Mouse (Mus musculus): ENCODE measurements around the gene Wdr95. TPM values are rescaled to one million over a fixed set of nuclear protein-coding genes. Genes with fewer than 3 reads are reported as not detected.

The Wdr95 gene
- polyA plus RNA-seq, 1 experiment from 2014 or later, result 0.17 TPM

- Histone ChIP-seq H3K4me2 (no peak overlapping the region), H3K4me1 (no peaks in the 10 kb centered on the region), H3K4me3 (replicated peaks) (no peak overlapping the region), H3K9me3 (no peaks in the 10 kb centered on the region), H3K36me3 (no peaks in the 10 kb centered on the region), H3K9ac (no peak overlapping the region), H3K27me3 (replicated peaks) (no peaks in the 10 kb centered on the region), H3K27ac (no peak overlapping the region)
- WGBS, result 93% methylated on average over 11 of the region's 11 CpGs
- ATAC-seq (ENCODE audit: insufficient read depth, low FRiP score, low read depth), result no peak
Observed at GRCm38 (mm10) chr5:149553373-149553772, 24.9 kb downstream of the Wdr95 start.

DNA sequence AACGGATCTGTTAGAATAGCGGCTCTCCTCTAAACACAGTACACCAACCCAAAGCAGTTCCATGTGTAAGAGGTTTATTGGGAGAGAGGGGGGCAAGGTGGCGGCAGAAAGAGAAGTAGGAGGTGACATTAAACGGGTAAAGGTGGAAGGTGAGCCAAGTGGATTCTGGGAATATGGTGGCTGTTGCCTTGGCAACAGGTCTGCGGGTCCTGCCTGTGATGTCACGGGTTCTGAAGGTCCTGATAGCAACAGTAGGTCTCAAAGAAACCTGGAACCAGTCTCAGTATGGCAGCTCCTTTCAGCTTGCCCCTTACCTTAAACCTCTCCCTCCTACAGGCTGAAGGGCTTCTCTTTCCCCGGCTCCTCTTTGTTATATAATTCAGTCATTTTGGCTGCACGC is 25.9 kb downstream of the Wdr95 start:
- H3K27ac ChIP-seq, result no peak overlapping the region
- no peak overlapping the region for H3K4me2 ChIP-seq
- H3K9me3 ChIP-seq, result no peaks in the 10 kb centered on the region
- no peak overlapping the region for H3K4me3 ChIP-seq (replicated peaks)
- no peaks in the 10 kb centered on the region for H3K4me1 ChIP-seq
- H3K36me3 ChIP-seq, result no peaks in the 10 kb centered on the region
- no peak overlapping the region for H3K9ac ChIP-seq
- ATAC-seq (ENCODE audit: insufficient read depth, low FRiP score, low read depth), result no peak
- H3K27me3 ChIP-seq (replicated peaks), result no peaks in the 10 kb centered on the region
- WGBS, result 91% methylated on average over 8 of the region's 8 CpGs

GRCm38 (mm10) chr5:149560903-149561588 is 32.6 kb downstream of the Wdr95 start:
- H3K4me2 ChIP-seq, result no peak overlapping the region
- WGBS, result 54% methylated on average over 11 of the region's 11 CpGs
- no peaks in the 10 kb centered on the region for H3K27me3 ChIP-seq (replicated peaks)
- no peaks in the 10 kb centered on the region for H3K4me1 ChIP-seq
- no peak overlapping the region for H3K4me3 ChIP-seq (replicated peaks)
- ATAC-seq (ENCODE audit: insufficient read depth, low FRiP score, low read depth), result no peak
- H3K27ac ChIP-seq, result no peak overlapping the region
- no peaks in the 10 kb centered on the region for H3K9me3 ChIP-seq
- no peak overlapping the region for H3K9ac ChIP-seq
- H3K36me3 ChIP-seq, result no peaks in the 10 kb centered on the region

- no peak for ATAC-seq (ENCODE audit: insufficient read depth, low FRiP score, low read depth)
- Histone ChIP-seq H3K9ac (no peak overlapping the region), H3K4me1 (no peaks in the 10 kb centered on the region), H3K4me2 (no peak overlapping the region), H3K4me3 (replicated peaks) (no peak overlapping the region), H3K36me3 (no peaks in the 10 kb centered on the region), H3K27ac (no peak overlapping the region), H3K9me3 (no peaks in the 10 kb centered on the region), H3K27me3 (replicated peaks) (no peaks in the 10 kb centered on the region)
- WGBS, result 47% methylated on average over 11 of the region's 11 CpGs
Observed at GRCm38 (mm10) chr5:149566026-149566425, 37.5 kb downstream of the Wdr95 start.

DNA sequence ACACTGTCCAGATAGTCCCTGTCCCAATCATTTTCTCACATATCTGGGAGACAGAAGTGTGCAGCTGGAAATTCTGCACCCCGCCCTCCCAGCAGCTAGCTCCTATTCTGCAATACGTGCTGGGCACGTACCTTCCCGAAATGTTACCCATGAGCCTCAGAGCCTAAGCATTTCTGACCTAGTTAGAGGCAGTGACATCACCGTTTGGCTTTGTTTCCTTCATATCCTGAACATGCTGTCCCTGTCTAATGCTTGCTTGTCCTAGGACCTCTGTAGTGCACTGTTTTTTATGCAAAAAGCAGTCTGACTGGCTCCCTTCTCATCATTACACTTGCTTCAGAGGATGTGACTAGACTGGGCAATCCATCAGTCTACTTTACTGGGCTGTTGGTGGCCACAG is 38.5 kb downstream of the Wdr95 start:
- WGBS, result 72% methylated on average over 5 of the region's 5 CpGs
- Histone ChIP-seq H3K4me1 (no peaks in the 10 kb centered on the region), H3K4me3 (replicated peaks) (no peak overlapping the region), H3K36me3 (no peaks in the 10 kb centered on the region), H3K27ac (no peak overlapping the region), H3K4me2 (no peak overlapping the region), H3K27me3 (replicated peaks) (no peaks in the 10 kb centered on the region), H3K9ac (no peak overlapping the region), H3K9me3 (no peaks in the 10 kb centered on the region)
- no peak; the same call in 1 of the 2 replicates for ATAC-seq (ENCODE audit: insufficient read depth, low FRiP score, low read depth)

DNA sequence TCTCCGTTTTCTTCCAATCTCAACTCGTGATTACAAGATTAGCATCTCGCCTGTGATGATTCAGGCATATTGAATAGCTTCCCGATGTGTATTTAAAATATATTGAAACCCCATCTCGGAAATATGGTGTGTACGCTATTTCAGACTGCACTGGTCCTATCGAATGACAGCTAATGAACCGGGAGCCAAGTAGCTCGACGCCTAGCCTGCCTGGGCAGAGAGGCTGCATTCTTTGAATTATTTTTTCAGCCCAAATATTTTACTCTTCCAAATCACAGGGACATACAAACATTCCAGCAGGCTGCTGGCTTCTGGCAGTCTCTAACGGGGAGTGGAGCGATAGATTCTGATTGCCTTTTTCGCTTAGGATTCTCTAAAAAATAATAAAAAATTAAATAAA is 40.5 kb downstream of the Wdr95 start:
- Histone ChIP-seq H3K4me3 (replicated peaks) (no peak overlapping the region), H3K9me3 (no peaks in the 10 kb centered on the region), H3K9ac (no peak overlapping the region), H3K36me3 (no peaks in the 10 kb centered on the region), H3K4me1 (no peaks in the 10 kb centered on the region), H3K27ac (no peak overlapping the region), H3K4me2 (no peak overlapping the region), H3K27me3 (replicated peaks) (no peaks in the 10 kb centered on the region)
- no peak for ATAC-seq (ENCODE audit: insufficient read depth, low FRiP score, low read depth)
- 56% methylated on average over 13 of the region's 13 CpGs for WGBS

DNA sequence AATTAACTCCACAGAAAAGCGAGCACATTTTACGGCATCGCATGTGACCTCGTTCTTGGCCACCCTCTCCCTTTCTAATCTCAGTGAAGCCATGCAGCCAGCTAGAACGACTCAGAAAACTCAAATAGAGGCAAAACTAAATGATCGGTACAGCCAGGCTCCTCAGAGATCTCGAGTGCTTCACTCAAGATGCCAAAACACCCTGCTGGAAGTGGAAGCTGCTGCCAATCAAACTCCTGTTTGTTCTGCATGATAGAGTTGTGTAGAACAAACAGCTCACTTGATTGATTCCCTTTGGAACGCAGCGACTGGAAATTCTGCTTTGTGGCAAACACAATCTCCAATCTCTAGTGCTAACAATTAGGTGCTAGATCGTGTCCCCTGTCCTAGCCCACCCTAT is 48.5 kb downstream of the Wdr95 start:
- H3K27me3 ChIP-seq (replicated peaks), result no peaks in the 10 kb centered on the region
- no peak overlapping the region for H3K9ac ChIP-seq
- H3K36me3 ChIP-seq, result no peaks in the 10 kb centered on the region
- H3K4me1 ChIP-seq, result no peaks in the 10 kb centered on the region
- no peak overlapping the region for H3K4me2 ChIP-seq
- no peak overlapping the region for H3K4me3 ChIP-seq (replicated peaks)
- H3K9me3 ChIP-seq, result no peaks in the 10 kb centered on the region
- ATAC-seq (ENCODE audit: insufficient read depth, low FRiP score, low read depth), result no peak
- 42% methylated on average over 10 of the region's 10 CpGs for WGBS
- no peak overlapping the region for H3K27ac ChIP-seq

- Histone ChIP-seq H3K4me2 (no peak overlapping the region), H3K27ac (no peak overlapping the region), H3K36me3 (no peaks in the 10 kb centered on the region), H3K4me1 (no peaks in the 10 kb centered on the region), H3K9me3 (no peaks in the 10 kb centered on the region), H3K27me3 (replicated peaks) (no peaks in the 10 kb centered on the region), H3K4me3 (replicated peaks) (no peak overlapping the region), H3K9ac (no peak overlapping the region)
- ATAC-seq (ENCODE audit: insufficient read depth, low FRiP score, low read depth), result no peak
- WGBS, result 37% methylated on average over 10 of the region's 10 CpGs
Observed at GRCm38 (mm10) chr5:149577449-149577848, 49.0 kb downstream of the Wdr95 start.

- Histone ChIP-seq H3K9ac (no peak overlapping the region), H3K27ac (no peak overlapping the region), H3K4me3 (replicated peaks) (no peak overlapping the region), H3K4me1 (no peaks in the 10 kb centered on the region), H3K27me3 (replicated peaks) (no peaks in the 10 kb centered on the region), H3K4me2 (no peak overlapping the region), H3K36me3 (no peaks in the 10 kb centered on the region), H3K9me3 (no peaks in the 10 kb centered on the region)
- ATAC-seq (ENCODE audit: insufficient read depth, low FRiP score, low read depth), result no peak
- WGBS, result 51% methylated on average over 5 of the region's 5 CpGs
Observed at GRCm38 (mm10) chr5:149582642-149583262, 54.3 kb downstream of the Wdr95 start.

DNA sequence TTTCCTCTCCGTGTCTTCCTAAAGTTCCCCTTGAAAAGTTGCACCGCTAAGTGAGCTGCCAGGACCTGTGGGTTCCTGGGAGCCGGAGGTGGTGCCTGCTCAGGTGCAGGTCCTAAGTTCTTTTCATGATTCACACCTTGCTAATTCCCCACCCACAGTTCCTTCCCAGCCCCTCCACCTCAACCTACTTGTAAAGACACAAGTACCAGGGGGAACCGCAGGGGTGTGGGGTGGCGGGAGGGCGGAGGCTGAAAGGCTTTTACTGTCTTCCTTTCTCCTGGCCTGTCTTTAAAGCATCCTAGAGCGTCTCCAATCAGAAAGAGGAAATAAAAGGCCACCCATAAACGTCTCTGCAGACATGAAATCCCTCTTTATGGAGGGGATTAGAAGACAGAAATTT is 55.0 kb downstream of the Wdr95 start:
- Histone ChIP-seq H3K27me3 (replicated peaks) (no peaks in the 10 kb centered on the region), H3K36me3 (no peaks in the 10 kb centered on the region), H3K4me3 (replicated peaks) (no peak overlapping the region), H3K9me3 (no peaks in the 10 kb centered on the region), H3K27ac (no peak overlapping the region), H3K4me2 (no peak overlapping the region), H3K9ac (no peak overlapping the region), H3K4me1 (no peaks in the 10 kb centered on the region)
- ATAC-seq (ENCODE audit: insufficient read depth, low FRiP score, low read depth), result no peak
- 38% methylated on average over 8 of the region's 8 CpGs for WGBS

GRCm38 (mm10) chr5:149584154-149584655 is 55.7 kb downstream of the Wdr95 start:
- H3K9me3 ChIP-seq, result no peaks in the 10 kb centered on the region
- no peak overlapping the region for H3K27ac ChIP-seq
- no peak overlapping the region for H3K4me3 ChIP-seq (replicated peaks)
- H3K9ac ChIP-seq, result no peak overlapping the region
- 64% methylated on average over 8 of the region's 8 CpGs for WGBS
- no peaks in the 10 kb centered on the region for H3K36me3 ChIP-seq
- H3K27me3 ChIP-seq (replicated peaks), result no peaks in the 10 kb centered on the region
- no peak overlapping the region for H3K4me2 ChIP-seq
- no peak; the same call in 1 of the 2 replicates for ATAC-seq (ENCODE audit: insufficient read depth, low FRiP score, low read depth)
- no peaks in the 10 kb centered on the region; the same call in 1 of the 2 replicates for H3K4me1 ChIP-seq

DNA sequence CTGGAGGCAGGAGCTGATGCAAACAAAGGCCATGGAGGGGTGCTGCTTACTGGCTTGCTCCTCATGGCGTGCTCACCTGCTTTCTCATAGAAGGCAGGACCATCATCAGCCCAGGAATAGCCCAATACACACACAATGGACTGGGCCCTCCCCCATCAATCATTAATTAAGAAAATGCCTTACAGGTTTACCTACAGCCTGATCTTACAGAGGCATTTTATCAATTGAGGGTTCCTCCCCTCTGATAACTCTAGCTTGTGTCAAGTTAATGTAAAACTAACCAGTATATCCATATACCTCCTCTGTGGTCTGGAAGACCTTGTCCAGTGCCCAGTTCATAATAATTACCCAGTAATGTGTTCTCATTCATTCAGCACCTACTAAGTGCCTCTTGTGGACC is 56.8 kb downstream of the Wdr95 start:
- no peak overlapping the region for H3K27ac ChIP-seq
- ATAC-seq (ENCODE audit: insufficient read depth, low FRiP score, low read depth), result no peak
- H3K9ac ChIP-seq, result no peak overlapping the region
- H3K36me3 ChIP-seq, result no peaks in the 10 kb centered on the region
- no peaks in the 10 kb centered on the region for H3K27me3 ChIP-seq (replicated peaks)
- WGBS, result 63% methylated on average over 1 of the region's 1 CpGs
- H3K4me3 ChIP-seq (replicated peaks), result no peak overlapping the region
- no peak overlapping the region for H3K4me2 ChIP-seq
- no peaks in the 10 kb centered on the region; the same call in 1 of the 2 replicates for H3K4me1 ChIP-seq
- H3K9me3 ChIP-seq, result no peaks in the 10 kb centered on the region

Data from stomach, embryonic 15.5 days (tissue).